Mouse (Mus musculus) lung, postnatal 36 days (tissue): ENCODE results near the gene Akap6.

Source experiments
- DNase-seq: peaks from one replicate; pipeline ENCODE4 v3.0.0; 2022; ENCODE audit warnings: mixed read lengths

Gene Akap6

GRCm38 (mm10) chr12:52699146-52699545, at the start of gene Akap6:
TSS of gene Akap6 (plus strand) at chr12:52699383.
- no peak for DNase-seq

GRCm38 (mm10) chr12:52662907-52663790, 36.0 kb upstream of the Akap6 start:
- DNase-seq = no peak

- DNase-seq = no peak
These were observed 34.2 kb upstream of the Akap6 start for GRCm38 (mm10) chr12:52664944-52665343.

- DNase-seq = no peak
These were observed 27.7 kb upstream of the Akap6 start for GRCm38 (mm10) chr12:52671436-52671835.

- no peak for DNase-seq
These were observed 27.2 kb upstream of the Akap6 start for GRCm38 (mm10) chr12:52671943-52672342.

- no peak for DNase-seq
These were observed 25.7 kb upstream of the Akap6 start for GRCm38 (mm10) chr12:52673361-52673960.

GRCm38 (mm10) chr12:52675010-52675409, 24.2 kb upstream of the Akap6 start:
- no peak for DNase-seq

GRCm38 (mm10) chr12:52687355-52687754, 11.8 kb upstream of the Akap6 start:
- DNase-seq = no peak

GRCm38 (mm10) chr12:52688712-52689111, 10.5 kb upstream of the Akap6 start:
- DNase-seq = no peak

GRCm38 (mm10) chr12:52691552-52691951, 7.6 kb upstream of the Akap6 start:
- DNase-seq = no peak

GRCm38 (mm10) chr12:52692290-52692974, 6.8 kb upstream of the Akap6 start:
- DNase-seq = no peak

- no peak for DNase-seq
These were observed 1.6 kb upstream of the Akap6 start for GRCm38 (mm10) chr12:52697407-52698109.

- no peak for DNase-seq
These were observed 780 bp upstream of the Akap6 start for GRCm38 (mm10) chr12:52698276-52698930.

GRCm38 (mm10) chr12:52699961-52700696, 946 bp downstream of the Akap6 start:
- DNase-seq = no peak

- no peak for DNase-seq
These were observed 1.6 kb downstream of the Akap6 start for GRCm38 (mm10) chr12:52700697-52701191.

- peak; percentile 17 for DNase-seq
These were observed 2.0 kb downstream of the Akap6 start for GRCm38 (mm10) chr12:52701201-52701641.

GRCm38 (mm10) chr12:52702368-52702967, 3.3 kb downstream of the Akap6 start:
- DNase-seq = no peak

- DNase-seq = no peak
These were observed 4.9 kb downstream of the Akap6 start for GRCm38 (mm10) chr12:52704081-52704480.

GRCm38 (mm10) chr12:52704810-52705209, 5.6 kb downstream of the Akap6 start:
- no peak for DNase-seq

- no peak for DNase-seq
These were observed 12.2 kb downstream of the Akap6 start for GRCm38 (mm10) chr12:52711382-52711781.
